Mouse (Mus musculus) lung, embryonic 14.5 days (tissue): ENCODE results near the gene 3110021N24Rik. TPM values are rescaled to one million over a fixed set of nuclear protein-coding genes. Genes with fewer than 3 reads are reported as not detected.

Experiments
- ATAC-seq: fragments of 200-750 bp; cut with Nextera tagmentation; 2 replicates; pipeline ENCODE4 v1.8.0; 2017; ENCODE audit warnings: mild to moderate bottlenecking, moderate TSS enrichment, moderate library complexity; ENCODE audit not compliant: insufficient read depth
- DNase-seq: peaks from one replicate; pipeline ENCODE4 v3.0.0-alpha.2; 2015
- H3K27ac ChIP-seq: fragments of 300-500 bp; sonication (generic); 2 replicates; pipeline ENCODE4 v1.5.1; 2014; ENCODE audit warnings: low read depth, mild to moderate bottlenecking, moderate library complexity
- H3K27me3 ChIP-seq: fragments of 300-500 bp; sonication (generic); 2 replicates; pipeline ENCODE4 v1.6.1; 2014; ENCODE audit warnings: low read length, control low read depth; ENCODE audit not compliant: insufficient read depth
- H3K36me3 ChIP-seq: fragments of 300-500 bp; sonication (generic); 2 replicates; pipeline ENCODE4 v1.6.1; 2014; ENCODE audit warnings: control low read depth; ENCODE audit not compliant: insufficient read depth
- H3K4me1 ChIP-seq: fragments of 300-500 bp; sonication (generic); 2 replicates; pipeline ENCODE4 v1.6.1; 2014; ENCODE audit warnings: antibody characterized with exemption, control low read depth; ENCODE audit not compliant: insufficient read depth
- H3K4me2 ChIP-seq: fragments of 300-500 bp; sonication (generic); 2 replicates; pipeline ENCODE4 v1.6.1; 2014; ENCODE audit warnings: mild to moderate bottlenecking
- H3K4me3 ChIP-seq: fragments of 300-500 bp; sonication (generic); 2 replicates; pipeline ENCODE4 v1.5.1; 2014; ENCODE audit warnings: low read depth, low read length
- H3K9ac ChIP-seq: fragments of 300-500 bp; sonication (generic); 2 replicates; pipeline ENCODE4 v1.6.1; 2014
- H3K9me3 ChIP-seq: fragments of 300-500 bp; sonication (generic); 2 replicates; pipeline ENCODE4 v1.6.1; 2016; ENCODE audit warnings: low read depth, low read length, control low read depth
- CTCF ChIP-seq: IDR thresholded peaks from 2 replicates; pipeline ENCODE4 v1.5.1; 2016; ENCODE audit warnings: antibody characterized with exemption, low read depth
- WGBS: fragments of 180-500 bp; shearing (Covaris S2); extraction: QIAGEN DNeasy Blood & Tissue Kit; methylation state at CpG from one replicate; pipeline ENCODE4 v1.1.7; 2014; 5-methylcytosine and 5-hydroxymethylcytosine counted together
- polyA plus RNA-seq: library from polyadenylated mRNA; unstranded; fragments of >200 nt; fragmentation: Nextera tagmentation; extraction: Ambion mirVana; gene quantifications from 2 replicates; pipeline ENCODE4 v1.2.1, GENCODE M21; 2014

3110021N24Rik gene
- polyA plus RNA-seq, 1 experiment from 2014 or later: 3.1 TPM

- H3K9me3 ChIP-seq: no peaks in the 10 kb centered on the region
- 81% methylated on average over 1 of the region's 1 CpGs for WGBS
- no peak for ATAC-seq
Measured at GRCm38 (mm10) chr4:108826096-108826495, 106.6 kb downstream of the 3110021N24Rik start.

DNA sequence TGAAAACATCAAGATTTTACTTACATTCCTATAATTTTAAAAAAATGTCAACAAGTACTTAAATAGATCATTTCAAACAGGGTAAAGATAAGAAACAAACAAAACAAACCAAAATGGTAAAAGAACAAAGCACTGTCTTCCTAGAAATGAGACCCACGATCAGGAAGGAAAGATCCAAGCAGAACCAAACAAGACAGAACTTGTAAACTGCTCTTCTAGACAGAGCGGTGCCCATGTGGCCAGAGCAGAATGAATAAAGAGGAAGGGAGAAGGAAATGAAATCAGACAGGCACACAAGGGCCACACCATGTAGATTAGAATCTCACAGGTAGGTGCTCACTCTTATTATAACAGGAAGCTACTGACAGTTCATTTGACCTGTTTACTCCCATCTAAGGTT is 107.2 kb downstream of the 3110021N24Rik start:
- no peak for TF ChIP-seq CTCF
- H3K36me3 ChIP-seq: peaks cover 79% of the 10 kb centered on the region
- H3K4me2 ChIP-seq: no peak overlapping the region
- H3K9ac ChIP-seq: no peak overlapping the region
- H3K4me1 ChIP-seq: 0 out of 2 replicates have a peak, but pooled peaks cover under 1% of the 10 kb centered on the region
- ATAC-seq (no peak), DNase-seq (no peak)
- 84% methylated on average over 2 of the region's 2 CpGs for WGBS
- H3K27me3 ChIP-seq: no peaks in the 10 kb centered on the region
- no peak overlapping the region for H3K4me3 ChIP-seq
- no peaks in the 10 kb centered on the region for H3K9me3 ChIP-seq
- H3K27ac ChIP-seq: no peak overlapping the region

More at GRCm38 (mm10) chr4:108826096-108826495, 106.6 kb downstream of the 3110021N24Rik start:
- no peak overlapping the region for H3K4me3 ChIP-seq
- no peaks in the 10 kb centered on the region for H3K4me1 ChIP-seq
- H3K4me2 ChIP-seq: no peak overlapping the region
- TF ChIP-seq CTCF: no peak
- no peaks in the 10 kb centered on the region for H3K27me3 ChIP-seq
- no peak overlapping the region for H3K27ac ChIP-seq
- no peak overlapping the region for H3K9ac ChIP-seq
- DNase-seq: no peak
- H3K36me3 ChIP-seq: peaks cover 84% of the 10 kb centered on the region

DNA sequence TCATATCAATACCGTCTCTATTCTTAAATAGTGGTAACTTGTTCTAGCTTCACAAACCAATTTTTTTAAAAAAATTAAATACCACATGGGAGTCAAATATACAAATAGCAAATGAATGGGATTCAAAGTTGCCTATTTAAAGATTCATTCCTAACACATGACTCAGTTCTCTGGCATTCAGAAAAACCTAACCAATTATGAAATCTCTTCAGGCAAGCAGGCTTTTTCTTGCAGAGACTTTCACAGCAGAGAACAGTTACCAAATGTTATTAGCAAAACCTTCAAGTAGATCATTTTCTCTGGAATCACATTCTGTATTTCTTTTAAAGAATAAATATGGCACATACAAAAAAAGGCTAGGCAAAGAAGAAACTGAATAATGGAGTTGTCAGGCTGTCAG is 111.2 kb downstream of the 3110021N24Rik start:
- no peak for TF ChIP-seq CTCF
- peaks cover 40% of the 10 kb centered on the region for H3K36me3 ChIP-seq
- no peak overlapping the region for H3K9ac ChIP-seq
- ATAC-seq (no peak), DNase-seq (no peak)
- 79% methylated on average over 1 of the region's 1 CpGs for WGBS
- H3K4me1 ChIP-seq: 0 out of 2 replicates have a peak, but pooled peaks cover 3% of the 10 kb centered on the region
- H3K27me3 ChIP-seq: no peaks in the 10 kb centered on the region
- no peak overlapping the region for H3K4me3 ChIP-seq
- H3K27ac ChIP-seq: 0 out of 2 replicates have a peak overlapping the region, but pooled peaks have one; percentile 42
- no peak overlapping the region for H3K4me2 ChIP-seq
- H3K9me3 ChIP-seq: no peaks in the 10 kb centered on the region

Other genes starting within 250 kb of the 3110021N24Rik start
- 92.0 and 96.2 TPM in 2 replicates for gene Prpf38a, start 140.3 kb upstream of the 3110021N24Rik start, polyA plus RNA-seq
- gene Orc1, start 140.2 kb upstream of the 3110021N24Rik start, polyA plus RNA-seq: 14.3 and 15.7 TPM in 2 replicates
- 31.1 and 31.4 TPM in 2 replicates for gene Cc2d1b, start 99.7 kb upstream of the 3110021N24Rik start, polyA plus RNA-seq
- 5.2 and 5.5 TPM in 2 replicates for gene Zfyve9, start 61.1 kb downstream of the 3110021N24Rik start, polyA plus RNA-seq
- 167 and 176 TPM in 2 replicates for gene Btf3l4, start 114.0 kb downstream of the 3110021N24Rik start, polyA plus RNA-seq
- gene Txndc12, start 115.0 kb downstream of the 3110021N24Rik start, polyA plus RNA-seq: 129 and 131 TPM in 2 replicates
- 57.4 and 62.8 TPM in 2 replicates for gene Kti12, start 128.1 kb downstream of the 3110021N24Rik start, polyA plus RNA-seq
- gene A730015C16Rik, start 129.0 kb downstream of the 3110021N24Rik start, polyA plus RNA-seq: 1.2 and 1.3 TPM in 2 replicates
- 6.3 and 8.0 TPM in 2 replicates for gene Rab3b, start 159.4 kb downstream of the 3110021N24Rik start, polyA plus RNA-seq